Mouse (Mus musculus) liver, embryonic 14.5 days (tissue): ENCODE results near the gene Col16a1. TPM values are rescaled to one million over a fixed set of nuclear protein-coding genes. Genes with fewer than 3 reads are reported as not detected.

ENCODE experiments used
- ATAC-seq: fragments of 200-750 bp; cut with Nextera tagmentation; 2 replicates; pipeline ENCODE4 v1.8.0; 2017; ENCODE audit warnings: moderate number of reproducible peaks, mild to moderate bottlenecking, moderate library complexity; ENCODE audit not compliant: insufficient read depth
- DNase-seq, 3 experiments: peaks; one replicate each; pipeline ENCODE4 v3.0.0-alpha.2; 2012 to 2013; ENCODE audit warnings: low read depth in 3 of 3, low spot score in 3 of 3
- H3K27ac ChIP-seq: fragments of 300-500 bp; sonication (generic); 2 replicates; pipeline ENCODE4 v1.5.1; 2014; ENCODE audit warnings: moderate library complexity, mild to moderate bottlenecking, control low read depth, inconsistent platforms
- H3K27me3 ChIP-seq: fragments of 300-500 bp; sonication (generic); 2 replicates; pipeline ENCODE4 v1.6.1; 2014; ENCODE audit warnings: mild to moderate bottlenecking, low read length, moderate library complexity; ENCODE audit not compliant: control insufficient read depth, insufficient read depth
- H3K36me3 ChIP-seq: fragments of 300-500 bp; sonication (generic); replicated peaks from 2 replicates; pipeline ENCODE4 v1.6.1; 2014; ENCODE audit warnings: low read depth; ENCODE audit not compliant: control insufficient read depth, insufficient read depth
- H3K4me1 ChIP-seq, 2 experiments: fragments of 200-500 bp in 1 of 2; fragments of 300-500 bp in 1 of 2; sonication (generic) in 1 of 2; replicated peaks; 2 replicates each; pipeline ENCODE4 v1.6.1; 2012 to 2014; ENCODE audit warnings: antibody characterized with exemption in 1 of 2, inconsistent platforms in 1 of 2, low read length in 1 of 2; ENCODE audit not compliant: control insufficient read depth in 2 of 2, insufficient read depth in 2 of 2
- H3K4me2 ChIP-seq: fragments of 300-500 bp; sonication (generic); 2 replicates; pipeline ENCODE4 v1.6.1; 2014; ENCODE audit warnings: low read depth, mild to moderate bottlenecking, control low read depth, moderate library complexity
- H3K4me3 ChIP-seq, 2 experiments: fragments of 200-500 bp in 1 of 2; fragments of 300-500 bp in 1 of 2; sonication (generic) in 1 of 2; 2 replicates each; pipeline ENCODE4 v1.5.1; 2012 to 2014; ENCODE audit warnings: low read depth in 2 of 2, low read length in 2 of 2, mild to moderate bottlenecking in 2 of 2, control low read depth in 1 of 2, inconsistent platforms in 1 of 2, moderate library complexity in 1 of 2; ENCODE audit not compliant: insufficient read depth in 1 of 2
- H3K9ac ChIP-seq: fragments of 300-500 bp; sonication (generic); replicated peaks from 2 replicates; pipeline ENCODE4 v1.6.1; 2014; ENCODE audit warnings: mild to moderate bottlenecking, control low read depth, moderate library complexity
- H3K9me3 ChIP-seq: fragments of 300-500 bp; sonication (generic); 2 replicates; pipeline ENCODE4 v1.6.1; 2016; ENCODE audit warnings: low read length, mixed read lengths; ENCODE audit not compliant: control insufficient read depth
- CTCF ChIP-seq: IDR thresholded peaks from 2 replicates; pipeline ENCODE4 v1.5.1; 2016; ENCODE audit warnings: antibody characterized with exemption, low read depth, control low read depth
- EP300 ChIP-seq: IDR thresholded peaks from 2 replicates; pipeline ENCODE4 v1.6.1; 2016; ENCODE audit warnings: antibody characterized with exemption, low read depth
- WGBS: fragments of 180-500 bp; shearing (Covaris S2); extraction: QIAGEN DNeasy Blood & Tissue Kit; methylation state at CpG from one replicate; pipeline ENCODE4 v1.1.7; 2014; ENCODE audit not compliant: insufficient replicate concordance; 5-methylcytosine and 5-hydroxymethylcytosine counted together
- polyA plus RNA-seq, 2 experiments: library from polyadenylated mRNA; depleted of rRNA in 1 of 2; stranded (reverse) in 1 of 2; unstranded in 1 of 2; fragments of >200 nt; fragmentation: Nextera tagmentation in 1 of 2; extraction: Ambion mirVana in 1 of 2; gene quantifications; 2 replicates each; pipeline versions ENCODE4 v1.2.1 to v1.2.3; 2012 to 2014

Gene Col16a1
- polyA plus RNA-seq, 2 experiments: 1.5 to 3.0 TPM

GRCm38 (mm10) chr4:130006533-130006932 is 41.1 kb upstream of the Col16a1 start:
- peaks cover 6% of the 10 kb centered on the region; the same call in 1 of the 2 replicates for H3K27me3 ChIP-seq
- H3K4me1 ChIP-seq: no peaks in the 10 kb centered on the region
- 10% methylated on average over 25 of the region's 25 CpGs for WGBS
- DNase-seq: no peak
- TF ChIP-seq CTCF: no peak
- TF ChIP-seq EP300: no peak
- H3K9me3 ChIP-seq: no peaks in the 10 kb centered on the region
- H3K9ac ChIP-seq: no peak overlapping the region
- no peak overlapping the region for H3K27ac ChIP-seq
- no peak overlapping the region for H3K4me3 ChIP-seq
- H3K36me3 ChIP-seq: no peaks in the 10 kb centered on the region
- peak overlapping the region; percentile 30; the same call in 1 of the 2 replicates for H3K4me2 ChIP-seq
- no peak for ATAC-seq

- Histone ChIP-seq H3K4me2 (no peak overlapping the region), H3K27me3 (peaks cover 6% of the 10 kb centered on the region; the same call in 1 of the 2 replicates), H3K9ac (no peak overlapping the region), H3K27ac (no peak overlapping the region), H3K4me1 (no peaks in the 10 kb centered on the region), H3K4me3 (no peak overlapping the region), H3K9me3 (no peaks in the 10 kb centered on the region), H3K36me3 (no peaks in the 10 kb centered on the region)
- no peak for ATAC-seq
- WGBS: 56% methylated on average over 14 of the region's 14 CpGs
- no peak for TF ChIP-seq CTCF
- DNase-seq: no peak
These were observed 38.6 kb upstream of the Col16a1 start for GRCm38 (mm10) chr4:130009043-130009442.

- no peak for ATAC-seq
- TF ChIP-seq EP300: no peak
- TF ChIP-seq CTCF: no peak
These were observed 36.9 kb upstream of the Col16a1 start for GRCm38 (mm10) chr4:130010723-130011122.

GRCm38 (mm10) chr4:130012234-130012633 is 35.4 kb upstream of the Col16a1 start:
- Histone ChIP-seq H3K9me3 (no peaks in the 10 kb centered on the region), H3K4me2 (no peak overlapping the region), H3K4me3 (no peak overlapping the region), H3K36me3 (no peaks in the 10 kb centered on the region), H3K4me1 (no peaks in the 10 kb centered on the region), H3K27me3 (peaks cover 4% of the 10 kb centered on the region; the same call in 1 of the 2 replicates), H3K27ac (no peak overlapping the region), H3K9ac (no peak overlapping the region)
- 62% methylated on average over 6 of the region's 6 CpGs for WGBS
- TF ChIP-seq EP300 (no peak), CTCF (no peak)
- DNase-seq (no peak), ATAC-seq (no peak)

More at GRCm38 (mm10) chr4:130010723-130011122, 36.9 kb upstream of the Col16a1 start:
- Histone ChIP-seq H3K27ac (no peak overlapping the region), H3K9me3 (no peaks in the 10 kb centered on the region), H3K27me3 (peaks cover 6% of the 10 kb centered on the region; the same call in 1 of the 2 replicates), H3K4me3 (no peak overlapping the region), H3K9ac (no peak overlapping the region), H3K36me3 (no peaks in the 10 kb centered on the region), H3K4me1 (no peaks in the 10 kb centered on the region), H3K4me2 (no peak overlapping the region)
- 66% methylated on average over 4 of the region's 4 CpGs for WGBS
- no peak for DNase-seq

- Histone ChIP-seq H3K4me1 (no peaks in the 10 kb centered on the region), H3K4me3 (no peak overlapping the region), H3K27ac (no peak overlapping the region), H3K4me2 (no peak overlapping the region), H3K9ac (no peak overlapping the region), H3K27me3 (no peaks in the 10 kb centered on the region), H3K36me3 (no peaks in the 10 kb centered on the region), H3K9me3 (no peaks in the 10 kb centered on the region)
- 51% methylated on average over 10 of the region's 10 CpGs for WGBS
- no peak for ATAC-seq
- TF ChIP-seq EP300 (no peak), CTCF (no peak)
- no peak for DNase-seq
These were observed 34.5 kb upstream of the Col16a1 start for GRCm38 (mm10) chr4:130013111-130013510.
